Mouse (Mus musculus) lung, embryonic 14.5 days (tissue): ENCODE results near the gene Rraga. TPM values are rescaled to one million over a fixed set of nuclear protein-coding genes. Genes with fewer than 3 reads are reported as not detected.

ENCODE experiments used
- ATAC-seq: fragments of 200-750 bp; cut with Nextera tagmentation; 2 replicates; pipeline ENCODE4 v1.8.0; 2017; ENCODE audit warnings: mild to moderate bottlenecking, moderate TSS enrichment, moderate library complexity; ENCODE audit not compliant: insufficient read depth
- DNase-seq: peaks from one replicate; pipeline ENCODE4 v3.0.0-alpha.2; 2015
- H3K27ac ChIP-seq: fragments of 300-500 bp; sonication (generic); 2 replicates; pipeline ENCODE4 v1.5.1; 2014; ENCODE audit warnings: low read depth, mild to moderate bottlenecking, moderate library complexity
- H3K27me3 ChIP-seq: fragments of 300-500 bp; sonication (generic); 2 replicates; pipeline ENCODE4 v1.6.1; 2014; ENCODE audit warnings: low read length, control low read depth; ENCODE audit not compliant: insufficient read depth
- H3K36me3 ChIP-seq: fragments of 300-500 bp; sonication (generic); 2 replicates; pipeline ENCODE4 v1.6.1; 2014; ENCODE audit warnings: control low read depth; ENCODE audit not compliant: insufficient read depth
- H3K4me1 ChIP-seq: fragments of 300-500 bp; sonication (generic); 2 replicates; pipeline ENCODE4 v1.6.1; 2014; ENCODE audit warnings: antibody characterized with exemption, control low read depth; ENCODE audit not compliant: insufficient read depth
- H3K4me2 ChIP-seq: fragments of 300-500 bp; sonication (generic); 2 replicates; pipeline ENCODE4 v1.6.1; 2014; ENCODE audit warnings: mild to moderate bottlenecking
- H3K4me3 ChIP-seq: fragments of 300-500 bp; sonication (generic); 2 replicates; pipeline ENCODE4 v1.5.1; 2014; ENCODE audit warnings: low read depth, low read length
- H3K9ac ChIP-seq: fragments of 300-500 bp; sonication (generic); 2 replicates; pipeline ENCODE4 v1.6.1; 2014
- H3K9me3 ChIP-seq: fragments of 300-500 bp; sonication (generic); 2 replicates; pipeline ENCODE4 v1.6.1; 2016; ENCODE audit warnings: low read depth, low read length, control low read depth
- CTCF ChIP-seq: IDR thresholded peaks from 2 replicates; pipeline ENCODE4 v1.5.1; 2016; ENCODE audit warnings: antibody characterized with exemption, low read depth
- WGBS: fragments of 180-500 bp; shearing (Covaris S2); extraction: QIAGEN DNeasy Blood & Tissue Kit; methylation state at CpG from one replicate; pipeline ENCODE4 v1.1.7; 2014; 5-methylcytosine and 5-hydroxymethylcytosine counted together
- polyA plus RNA-seq: library from polyadenylated mRNA; unstranded; fragments of >200 nt; fragmentation: Nextera tagmentation; extraction: Ambion mirVana; gene quantifications from 2 replicates; pipeline ENCODE4 v1.2.1, GENCODE M21; 2014

Rraga gene
- polyA plus RNA-seq, 1 experiment from 2014 or later, result 90.5 TPM

DNA sequence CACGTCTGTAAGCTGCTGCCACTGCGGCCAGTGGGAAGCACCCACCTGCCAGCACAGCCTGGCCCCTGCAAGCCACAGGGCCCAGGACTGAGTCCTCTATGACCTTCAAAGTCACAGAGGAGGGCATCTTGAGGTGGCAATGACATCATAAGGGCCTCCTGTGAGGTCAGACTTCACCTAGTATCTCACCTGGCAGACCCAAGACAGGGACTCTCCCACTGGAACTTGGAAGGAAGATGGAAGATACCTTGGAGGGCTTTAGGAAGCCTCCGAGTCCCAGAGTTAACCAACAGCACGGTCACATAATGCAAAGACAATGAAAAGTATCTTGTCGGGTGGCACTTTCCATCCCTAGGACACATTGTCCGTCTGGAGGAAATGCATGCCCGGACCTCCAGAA is 17.2 kb upstream of the Rraga start, which contains the start of gene Saxo1:
Saxo1 (minus strand) TSS at position 101 of the 400 bp plus-strand sequence.
- DNase-seq (no peak), ATAC-seq (no peak)
- H3K36me3 ChIP-seq, result no peaks in the 10 kb centered on the region
- no peak within 1 kb of the TSS for H3K27ac ChIP-seq
- no peaks in the 10 kb centered on the region for H3K4me1 ChIP-seq
- no peaks in the 10 kb centered on the region for H3K9me3 ChIP-seq
- H3K27me3 ChIP-seq, result no peaks in the 10 kb centered on the region
- H3K4me3 ChIP-seq, result no peak within 1 kb of the TSS
- TF ChIP-seq CTCF, result no peak
- H3K4me2 ChIP-seq, result no peak within 1 kb of the TSS
- 87% methylated on average over 7 of the region's 7 CpGs for WGBS
- no peak within 1 kb of the TSS for H3K9ac ChIP-seq

DNA sequence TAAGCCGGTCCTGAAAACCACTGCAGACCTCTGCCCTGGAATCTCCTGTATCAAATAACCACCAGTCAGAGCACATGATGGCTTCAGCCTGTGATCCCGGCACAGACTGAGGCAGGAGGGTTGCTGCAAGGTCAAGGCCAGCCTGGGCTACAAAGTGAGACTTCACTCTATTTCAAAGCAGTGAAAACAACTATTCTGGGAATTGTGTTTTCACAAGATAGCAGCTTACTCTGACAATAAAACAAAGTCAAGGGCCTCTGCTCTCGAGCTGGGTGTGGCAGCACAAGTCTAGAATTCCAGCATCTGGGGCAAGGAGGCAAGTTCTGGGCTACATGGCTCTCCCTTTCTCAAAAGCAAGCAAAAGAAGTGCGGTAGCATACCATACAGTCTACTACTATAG is 16.5 kb upstream of the Rraga start:
- no peak overlapping the region for H3K9ac ChIP-seq
- H3K4me2 ChIP-seq, result no peak overlapping the region
- 56% methylated on average over 4 of the region's 4 CpGs for WGBS
- no peak for TF ChIP-seq CTCF
- no peak overlapping the region for H3K27ac ChIP-seq
- H3K36me3 ChIP-seq, result no peaks in the 10 kb centered on the region
- H3K4me3 ChIP-seq, result no peak overlapping the region
- H3K4me1 ChIP-seq, result no peaks in the 10 kb centered on the region
- H3K27me3 ChIP-seq, result no peaks in the 10 kb centered on the region
- no peak for ATAC-seq
- no peaks in the 10 kb centered on the region for H3K9me3 ChIP-seq
- DNase-seq, result no peak

GRCm38 (mm10) chr4:86561061-86561460 is 14.4 kb upstream of the Rraga start:
- H3K27ac ChIP-seq, result no peak overlapping the region
- no peak overlapping the region for H3K4me2 ChIP-seq
- H3K9me3 ChIP-seq, result no peaks in the 10 kb centered on the region
- ATAC-seq (no peak), DNase-seq (no peak)
- no peaks in the 10 kb centered on the region for H3K4me1 ChIP-seq
- H3K36me3 ChIP-seq, result no peaks in the 10 kb centered on the region
- no peak overlapping the region for H3K9ac ChIP-seq
- no peaks in the 10 kb centered on the region for H3K27me3 ChIP-seq
- 92% methylated on average over 3 of the region's 3 CpGs for WGBS
- no peak overlapping the region for H3K4me3 ChIP-seq
- TF ChIP-seq CTCF, result no peak

GRCm38 (mm10) chr4:86574939-86575282 is 557 bp upstream of the Rraga start:
- peak overlapping the region; percentile 90 for H3K9ac ChIP-seq
- H3K27ac ChIP-seq, result peak overlapping the region; percentile 98
- H3K36me3 ChIP-seq, result peaks cover 9% of the 10 kb centered on the region; the same call in 1 of the 2 replicates
- DNase-seq, result no peak
- peak; percentile 17 for ATAC-seq
- H3K4me1 ChIP-seq, result peaks cover 4% of the 10 kb centered on the region; the same call in 1 of the 2 replicates
- no peak for TF ChIP-seq CTCF
- WGBS, result 15% methylated on average over 6 of the region's 6 CpGs
- no peaks in the 10 kb centered on the region for H3K9me3 ChIP-seq
- H3K27me3 ChIP-seq, result no peaks in the 10 kb centered on the region
- peak overlapping the region; percentile 73 for H3K4me2 ChIP-seq
- peak overlapping the region; percentile 87 for H3K4me3 ChIP-seq

DNA sequence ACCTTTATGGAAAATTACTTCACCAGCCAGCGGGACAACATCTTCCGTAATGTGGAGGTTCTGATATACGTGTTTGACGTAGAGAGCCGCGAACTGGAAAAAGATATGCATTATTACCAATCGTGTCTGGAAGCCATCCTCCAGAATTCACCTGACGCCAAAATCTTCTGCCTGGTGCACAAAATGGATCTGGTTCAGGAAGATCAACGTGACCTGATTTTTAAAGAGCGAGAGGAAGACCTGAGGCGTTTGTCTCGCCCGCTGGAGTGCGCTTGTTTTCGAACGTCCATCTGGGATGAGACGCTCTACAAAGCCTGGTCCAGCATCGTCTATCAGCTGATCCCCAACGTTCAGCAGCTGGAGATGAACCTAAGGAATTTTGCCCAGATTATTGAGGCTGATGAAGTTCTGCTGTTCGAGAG is 663 bp downstream of the Rraga start:
- DNase-seq, result peak; percentile 53
- Histone ChIP-seq H3K36me3 (peaks cover 21% of the 10 kb centered on the region; the same call in 1 of the 2 replicates), H3K4me1 (peaks cover 4% of the 10 kb centered on the region; the same call in 1 of the 2 replicates), H3K27ac (peak overlapping the region; percentile 98), H3K4me3 (peak overlapping the region; percentile 87), H3K27me3 (no peaks in the 10 kb centered on the region), H3K9ac (peak overlapping the region; percentile 90), H3K4me2 (peak overlapping the region; percentile 73), H3K9me3 (no peaks in the 10 kb centered on the region)
- WGBS, result under 1% methylated on average over 20 of the region's 20 CpGs
- no peak for ATAC-seq
- no peak for TF ChIP-seq CTCF

DNA sequence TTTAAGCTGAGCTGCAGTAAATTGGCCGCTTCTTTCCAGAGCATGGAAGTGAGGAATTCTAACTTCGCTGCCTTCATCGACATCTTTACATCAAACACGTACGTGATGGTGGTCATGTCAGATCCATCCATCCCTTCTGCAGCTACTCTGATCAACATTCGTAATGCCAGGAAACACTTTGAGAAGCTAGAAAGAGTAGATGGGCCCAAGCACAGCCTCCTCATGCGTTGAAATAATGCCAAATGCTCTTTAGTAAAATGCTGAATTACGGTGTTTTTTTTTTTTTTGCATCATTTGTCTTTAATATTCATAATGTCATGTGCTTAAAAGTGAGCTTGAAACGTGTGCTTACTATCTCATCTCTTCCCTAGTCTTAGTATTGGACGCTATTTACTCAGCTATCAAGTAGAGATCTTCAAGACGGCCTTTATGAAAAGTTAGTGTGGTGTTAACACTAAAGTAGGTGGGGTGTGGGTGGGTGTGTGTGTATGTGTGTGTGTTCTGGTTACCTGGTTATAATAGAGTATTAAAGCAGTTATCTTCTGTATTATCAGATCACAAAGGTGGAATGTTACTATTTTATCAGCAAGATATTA is 1.3 kb downstream of the Rraga start:
- H3K9ac ChIP-seq, result peak overlapping the region; percentile 90
- H3K27me3 ChIP-seq, result no peaks in the 10 kb centered on the region
- H3K36me3 ChIP-seq, result peaks cover 23% of the 10 kb centered on the region; the same call in 1 of the 2 replicates
- WGBS, result 7% methylated on average over 11 of the region's 11 CpGs
- DNase-seq, result no peak
- ATAC-seq, result no peak
- H3K4me3 ChIP-seq, result peak overlapping the region; percentile 87
- H3K4me2 ChIP-seq, result peak overlapping the region; percentile 73
- H3K4me1 ChIP-seq, result peaks cover 4% of the 10 kb centered on the region; the same call in 1 of the 2 replicates
- H3K27ac ChIP-seq, result peak overlapping the region; percentile 98; the same call in 1 of the 2 replicates
- TF ChIP-seq CTCF, result no peak
- no peaks in the 10 kb centered on the region for H3K9me3 ChIP-seq

GRCm38 (mm10) chr4:86580056-86580455 is 4.6 kb downstream of the Rraga start:
- ATAC-seq (no peak), DNase-seq (no peak)
- Histone ChIP-seq H3K27me3 (no peaks in the 10 kb centered on the region), H3K4me3 (no peak overlapping the region), H3K27ac (no peak overlapping the region), H3K9me3 (no peaks in the 10 kb centered on the region), H3K4me2 (no peak overlapping the region), H3K4me1 (peaks cover 4% of the 10 kb centered on the region; the same call in 1 of the 2 replicates), H3K9ac (no peak overlapping the region), H3K36me3 (peaks cover 52% of the 10 kb centered on the region)
- 59% methylated on average over 4 of the region's 4 CpGs for WGBS
- no peak for TF ChIP-seq CTCF
